Comparison of ENCODE assay signal across 8 mouse cellular contexts in genomic region chr6:73249049-73249422, GRCm38 (mm10). TPM values are rescaled to one million over a fixed set of nuclear protein-coding genes. Genes with fewer than 3 reads are reported as not detected.
DNase-seq lines count a peak whose midpoint lies in the region; ATAC-seq and TF ChIP-seq lines count a peak whose summit lies in the region.

No protein-coding gene starts in this region.

- H3K27me3 ChIP-seq in embryonic facial prominence, embryonic 11.5 days (ENCODE audit: control insufficient read depth, insufficient read depth, low read length): no peaks in the 10 kb centered on the region
- no peaks in the 10 kb centered on the region for H3K27me3 ChIP-seq in hindbrain, embryonic 14.5 days (ENCODE audit: control insufficient read depth, insufficient read depth, low read length)
- H3K27me3 ChIP-seq in liver, adult 2 months (ENCODE audit: control insufficient read depth, insufficient read depth, low read length): no peaks in the 10 kb centered on the region
- no peaks in the 10 kb centered on the region for H3K27me3 ChIP-seq in neural tube, embryonic 15.5 days (replicated peaks)

- H3K9ac ChIP-seq in embryonic facial prominence, embryonic 11.5 days (replicated peaks; ENCODE audit: low read length): peak overlapping the region; percentile 90
- peak overlapping the region; percentile 89 for H3K9ac ChIP-seq in hindbrain, embryonic 14.5 days
- H3K9ac ChIP-seq in liver, adult 2 months (ENCODE audit: low read depth, low read length): peak overlapping the region; percentile 95
- H3K9ac ChIP-seq in neural tube, embryonic 15.5 days (replicated peaks): peak overlapping the region; percentile 94

- no peak for TF ChIP-seq POLR2A in liver, adult 2 months (IDR thresholded peaks at IDR 0.05; ENCODE audit: extremely low read depth, insufficient read depth, low read length)

- no peaks in the 10 kb centered on the region for H3K9me3 ChIP-seq in embryonic facial prominence, embryonic 11.5 days (replicated peaks; ENCODE audit: control insufficient read depth, low read length)
- no peaks in the 10 kb centered on the region for H3K9me3 ChIP-seq in hindbrain, embryonic 14.5 days (ENCODE audit: control insufficient read depth, low read length)
- H3K9me3 ChIP-seq in neural tube, embryonic 15.5 days (replicated peaks): no peaks in the 10 kb centered on the region

- H3K27ac ChIP-seq in embryonic facial prominence, embryonic 11.5 days (replicated peaks; ENCODE audit: low read depth, low read length): no peak overlapping the region
- H3K27ac ChIP-seq in hindbrain, embryonic 14.5 days: no peak overlapping the region
- peak overlapping the region; percentile 84 for H3K27ac ChIP-seq in liver, adult 2 months (replicated peaks; ENCODE audit: insufficient read depth, low read depth, low read length)
- peak overlapping the region; percentile 85 for H3K27ac ChIP-seq in neural tube, embryonic 15.5 days (replicated peaks)

- H3K4me2 ChIP-seq in embryonic facial prominence, embryonic 11.5 days (ENCODE audit: low read depth, low read length): peak overlapping the region; percentile 56
- H3K4me2 ChIP-seq in hindbrain, embryonic 14.5 days (replicated peaks): peak overlapping the region; percentile 64
- H3K4me2 ChIP-seq in neural tube, embryonic 15.5 days: peak overlapping the region; percentile 80

- H3K36me3 ChIP-seq in embryonic facial prominence, embryonic 11.5 days (replicated peaks; ENCODE audit: control insufficient read depth, insufficient read depth, low read depth, low read length): no peaks in the 10 kb centered on the region
- no peaks in the 10 kb centered on the region for H3K36me3 ChIP-seq in hindbrain, embryonic 14.5 days (replicated peaks; ENCODE audit: control insufficient read depth, insufficient read depth)
- H3K36me3 ChIP-seq in liver, adult 2 months (ENCODE audit: control insufficient read depth, insufficient read depth, low read length): no peaks in the 10 kb centered on the region
- H3K36me3 ChIP-seq in neural tube, embryonic 15.5 days: no peaks in the 10 kb centered on the region

- no peak for TF ChIP-seq CTCF in liver, adult 2 months (IDR thresholded peaks at IDR 0.05; ENCODE audit: low read depth, low read length)

- H3K79me2 ChIP-seq in liver, adult 2 months (ENCODE audit: control insufficient read depth, insufficient read depth, low read length): peaks cover 23% of the 10 kb centered on the region; the same call in 1 of the 2 replicates

- H3K4me3 ChIP-seq in embryonic facial prominence, embryonic 11.5 days (ENCODE audit: low read depth, low read length): peak overlapping the region; percentile 89
- H3K4me3 ChIP-seq in hindbrain, embryonic 14.5 days (replicated peaks; ENCODE audit: low read length): peak overlapping the region; percentile 69
- H3K4me3 ChIP-seq in liver, adult 2 months (ENCODE audit: insufficient read depth, low read depth, low read length): peak overlapping the region; percentile 91
- peak overlapping the region; percentile 99 for H3K4me3 ChIP-seq in neural tube, embryonic 15.5 days (replicated peaks)

- DNase-seq in CD4-positive, CD25-positive, alpha-beta regulatory T cell, adult 2 months (ENCODE audit: low read depth, low spot score): peak; percentile 32
- DNase-seq in NIH3T3 (ENCODE audit: low read depth): peak; percentile 43
- no peak for DNase-seq in embryonic facial prominence, embryonic 11.5 days (ENCODE audit: low spot score)
- DNase-seq in hindbrain, embryonic 14.5 days (ENCODE audit: low spot score): peak; percentile 25
- DNase-seq in liver, adult 2 months (ENCODE audit: extremely low read depth, low read depth, low spot score): peak; percentile 78

- no peaks in the 10 kb centered on the region for H3K4me1 ChIP-seq in embryonic facial prominence, embryonic 11.5 days (ENCODE audit: control insufficient read depth, insufficient read depth, low read length)
- H3K4me1 ChIP-seq in hindbrain, embryonic 14.5 days (replicated peaks; ENCODE audit: control insufficient read depth, insufficient read depth, low read length): peaks cover 11% of the 10 kb centered on the region; the same call in 1 of the 2 replicates
- H3K4me1 ChIP-seq in liver, adult 2 months (ENCODE audit: control insufficient read depth, insufficient read depth, low read length): peaks cover 29% of the 10 kb centered on the region
- peaks cover 27% of the 10 kb centered on the region for H3K4me1 ChIP-seq in neural tube, embryonic 15.5 days

- 8% methylated on average over 12 of the region's 12 CpGs for WGBS in embryonic facial prominence, embryonic 11.5 days
- 7% methylated on average over 12 of the region's 12 CpGs for WGBS in hindbrain, embryonic 14.5 days
- WGBS in liver, adult 2 months: under 1% methylated on average over 12 of the region's 12 CpGs
- WGBS in neural tube, embryonic 15.5 days: 6% methylated on average over 12 of the region's 12 CpGs

- no peak for ATAC-seq in CD4-positive, CD25-positive, alpha-beta regulatory T cell, adult 4 months
- no peak for ATAC-seq in embryonic facial prominence, embryonic 11.5 days (replicated peaks; ENCODE audit: insufficient number of reproducible peaks, low FRiP score, low TSS enrichment, low read depth)
- no peak; the same call in 1 of the 2 replicates for ATAC-seq in hindbrain, embryonic 14.5 days (ENCODE audit: low FRiP score)
- ATAC-seq in neural tube, embryonic 15.5 days (ENCODE audit: low FRiP score): no peak
- ATAC-seq in granulocyte monocyte progenitor cell, adult 5-6 weeks (replicated peaks; ENCODE audit: poor library complexity, severe bottlenecking): no peak

RNA-seq across cellular contexts. Expression of gene Suclg1, which starts 0.9 kb away (rescaled TPM):
- 100 to 1,000 TPM; 111 to 123 TPM for polyA plus RNA-seq in CD4-positive, CD25-positive, alpha-beta regulatory T cell, adult 4 months (2017; shearing (Covaris generic))
- polyA plus RNA-seq in embryonic facial prominence, embryonic 11.5 days (2014; fragmentation: Nextera tagmentation; extraction: Ambion mirVana): 177 and 194 TPM in 2 replicates
- polyA plus RNA-seq in hindbrain, embryonic 14.5 days (2014; fragmentation: Nextera tagmentation; extraction: Ambion mirVana): 151 and 153 TPM in 2 replicates
- total RNA-seq in liver, adult 2 months (2014; rRNA removed): 140 and 163 TPM in 2 replicates
- polyA plus RNA-seq in liver, adult 2 months (2012; rRNA removed): 136 and 186 TPM in 2 replicates
- 132 and 142 TPM in 2 replicates for polyA plus RNA-seq in neural tube, embryonic 15.5 days (2015; fragmentation: Nextera tagmentation; extraction: Ambion mirVana)
- 118 and 131 TPM in 2 replicates for total RNA-seq in granulocyte monocyte progenitor cell, adult 5-6 weeks (2014; fragmentation: Nextera tagmentation)
- total RNA-seq in granulocyte monocyte progenitor cell, adult 5-6 weeks (2017): 146 and 203 TPM in 2 replicates

RNA-seq across cellular contexts. Expression of gene Dnah6, which starts 27.6 kb away (rescaled TPM):
- polyA plus RNA-seq in CD4-positive, CD25-positive, alpha-beta regulatory T cell, adult 4 months (2017; shearing (Covaris generic)): not detected
- 0.04 TPM in 2 replicates for polyA plus RNA-seq in embryonic facial prominence, embryonic 11.5 days (2014; fragmentation: Nextera tagmentation; extraction: Ambion mirVana)
- polyA plus RNA-seq in hindbrain, embryonic 14.5 days (2014; fragmentation: Nextera tagmentation; extraction: Ambion mirVana): 0.48 and 0.98 TPM in 2 replicates
- total RNA-seq in liver, adult 2 months (2014; rRNA removed): not detected in 2 replicates
- polyA plus RNA-seq in liver, adult 2 months (2012; rRNA removed): not detected in 2 replicates
- polyA plus RNA-seq in neural tube, embryonic 15.5 days (2015; fragmentation: Nextera tagmentation; extraction: Ambion mirVana): 0.09 and 0.22 TPM in 2 replicates
- total RNA-seq in granulocyte monocyte progenitor cell, adult 5-6 weeks (2014; fragmentation: Nextera tagmentation): not detected in 2 replicates
- not detected in 2 replicates for total RNA-seq in granulocyte monocyte progenitor cell, adult 5-6 weeks (2017)

Comparison
In these comparisons a context has a peak if more than half of its experiments do, and no peak if none do; other contexts are left out.
1. H3K27ac ChIP-seq: peak in liver, adult 2 months (single experiment) and neural tube, embryonic 15.5 days (single experiment); none in embryonic facial prominence, embryonic 11.5 days (single experiment) and hindbrain, embryonic 14.5 days (single experiment).
2. Peak in every context shown above with its lines, with median percentiles within 50 percentile points of each other: H3K4me2 ChIP-seq, H3K4me3 ChIP-seq and H3K9ac ChIP-seq.